ENCODE assay signal across 8 mouse cellular contexts in the genomic region with DNA sequence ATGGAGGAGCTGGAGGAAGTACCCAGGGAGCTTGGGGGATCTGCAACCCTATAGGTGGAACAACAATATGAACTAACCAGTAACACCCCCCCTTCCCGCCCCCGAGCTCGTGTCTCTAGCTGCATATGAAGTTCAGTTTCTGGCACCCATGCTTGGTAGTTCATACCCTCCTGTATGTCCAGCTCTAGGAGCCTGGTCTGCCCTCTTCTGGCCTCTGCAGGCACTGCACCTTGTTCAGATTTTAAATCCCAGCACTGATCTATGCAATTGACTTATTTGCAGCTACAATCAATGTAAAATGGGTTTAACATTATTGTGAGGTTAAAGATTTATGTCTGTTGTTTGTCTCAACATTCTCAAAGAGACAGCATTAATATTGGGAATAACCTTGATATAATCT.
DNase-seq lines count a peak whose midpoint lies in the region.
"Had no signal": no experiment of that assay in that cellular context is flagged by ENCODE, and none has a peak within 500 bp of the region (broad histone marks: within the 10 kb centered on the region; RNA-seq: fewer than 3 reads in every experiment).

No protein-coding gene starts in this region.

- intact Hi-C loops in left cerebral cortex, postnatal 4 days (cut with DNase I) = no loop called here
- intact Hi-C loops in left cerebral cortex, postnatal 10 days (cut with DNase I) = no loop called here

- peak; percentile 4 for DNase-seq in left cerebral cortex, postnatal 4 days
- no peak for DNase-seq in left cerebral cortex, postnatal 10 days (ENCODE audit: extremely low spot score in 1 of 2, low spot score in 2 of 2)
- DNase-seq in MEL-GATA-1-ER (ENCODE audit: extremely low read depth, low read depth) = peak; percentile 16
- peak; percentile 12 for DNase-seq in embryo, embryonic 9.5 days (ENCODE audit: extremely low spot score)
- peak; percentile 43 for DNase-seq in testis, postnatal 10 days (ENCODE audit: low spot score)
- DNase-seq in gastrocnemius, adult 18-20 months (ENCODE audit: low spot score) = no peak
- no peak for DNase-seq in frontal cortex, postnatal 14 days (ENCODE audit: low spot score in 2 of 2)
- DNase-seq: cerebellum, adult 9-10 months had no signal

Comparison
In these comparisons a context has a peak if more than half of its experiments do, and no peak if none do; other contexts are left out.
1. DNase-seq: peak in left cerebral cortex, postnatal 4 days (single experiment), MEL-GATA-1-ER (single experiment), embryo, embryonic 9.5 days (single experiment) and testis, postnatal 10 days (single experiment); none in left cerebral cortex, postnatal 10 days (0 of 2), gastrocnemius, adult 18-20 months (single experiment) and frontal cortex, postnatal 14 days (0 of 2).